Mouse (Mus musculus) heart, embryonic 14.5 days (tissue): ENCODE data around the gene Slc39a3. TPM values are rescaled to one million over a fixed set of nuclear protein-coding genes. Genes with fewer than 3 reads are reported as not detected.

Experiments
- ATAC-seq: fragments of 200-750 bp; cut with Nextera tagmentation; 2 replicates; pipeline ENCODE4 v1.8.0; 2017; ENCODE audit warnings: low read depth, moderate TSS enrichment; ENCODE audit not compliant: insufficient number of reproducible peaks, insufficient read depth, low FRiP score
- H3K27ac ChIP-seq, 2 experiments: fragments of 200-500 bp in 1 of 2; fragments of 300-500 bp in 1 of 2; sonication (generic) in 1 of 2; replicated peaks in 1 of 2; 2 replicates each; pipeline ENCODE4 v1.5.1; 2012 to 2014; ENCODE audit warnings: low read depth in 2 of 2, low read length in 2 of 2, control low read depth in 1 of 2, mild to moderate bottlenecking in 1 of 2, mixed read lengths in 1 of 2; ENCODE audit not compliant: control insufficient read depth in 1 of 2, insufficient read depth in 1 of 2
- H3K27me3 ChIP-seq: fragments of 300-500 bp; sonication (generic); 2 replicates; pipeline ENCODE4 v1.6.1; 2014; ENCODE audit warnings: mild to moderate bottlenecking, low read length, control low read depth; ENCODE audit not compliant: control insufficient read depth, insufficient read depth
- H3K36me3 ChIP-seq: fragments of 300-500 bp; sonication (generic); 2 replicates; pipeline ENCODE4 v1.6.1; 2014; ENCODE audit warnings: mild to moderate bottlenecking, control low read depth, low read length, mixed read lengths; ENCODE audit not compliant: control insufficient read depth, insufficient read depth
- H3K4me1 ChIP-seq, 2 experiments: fragments of 200-500 bp in 1 of 2; fragments of 300-500 bp in 1 of 2; sonication (generic) in 1 of 2; 2 replicates each; pipeline ENCODE4 v1.6.1; 2012 to 2014; ENCODE audit warnings: low read length in 2 of 2, control low read depth in 1 of 2, mixed read lengths in 1 of 2; ENCODE audit not compliant: control insufficient read depth in 2 of 2, insufficient read depth in 2 of 2
- H3K4me2 ChIP-seq: fragments of 300-500 bp; sonication (generic); 2 replicates; pipeline ENCODE4 v1.6.1; 2014; ENCODE audit warnings: mild to moderate bottlenecking, low read length
- H3K4me3 ChIP-seq, 2 experiments: fragments of 200-500 bp in 1 of 2; fragments of 300-500 bp in 1 of 2; sonication (generic) in 1 of 2; 2 replicates each; pipeline ENCODE4 v1.5.1; 2012 to 2014; ENCODE audit warnings: low read length in 2 of 2, mild to moderate bottlenecking in 2 of 2, control low read depth in 1 of 2, low read depth in 1 of 2, moderate library complexity in 1 of 2; ENCODE audit not compliant: control insufficient read depth in 1 of 2, insufficient read depth in 1 of 2
- H3K9ac ChIP-seq: fragments of 300-500 bp; sonication (generic); 2 replicates; pipeline ENCODE4 v1.6.1; 2014; ENCODE audit warnings: mild to moderate bottlenecking, low read length
- H3K9me3 ChIP-seq: fragments of 300-500 bp; sonication (generic); 2 replicates; pipeline ENCODE4 v1.6.1; 2016; ENCODE audit warnings: low read length, control low read depth; ENCODE audit not compliant: control insufficient read depth
- WGBS: fragments of 180-500 bp; shearing (Covaris S2); extraction: QIAGEN DNeasy Blood & Tissue Kit; methylation state at CpG from one replicate; pipeline ENCODE4 v1.1.7; 2014; 5-methylcytosine and 5-hydroxymethylcytosine counted together
- polyA plus RNA-seq: library from polyadenylated mRNA; unstranded; fragments of >200 nt; fragmentation: Nextera tagmentation; extraction: Ambion mirVana; gene quantifications from 2 replicates; pipeline ENCODE4 v1.2.1, GENCODE M21; 2014

Slc39a3 gene
- polyA plus RNA-seq, result 5.0 and 5.2 TPM in 2 replicates

DNA sequence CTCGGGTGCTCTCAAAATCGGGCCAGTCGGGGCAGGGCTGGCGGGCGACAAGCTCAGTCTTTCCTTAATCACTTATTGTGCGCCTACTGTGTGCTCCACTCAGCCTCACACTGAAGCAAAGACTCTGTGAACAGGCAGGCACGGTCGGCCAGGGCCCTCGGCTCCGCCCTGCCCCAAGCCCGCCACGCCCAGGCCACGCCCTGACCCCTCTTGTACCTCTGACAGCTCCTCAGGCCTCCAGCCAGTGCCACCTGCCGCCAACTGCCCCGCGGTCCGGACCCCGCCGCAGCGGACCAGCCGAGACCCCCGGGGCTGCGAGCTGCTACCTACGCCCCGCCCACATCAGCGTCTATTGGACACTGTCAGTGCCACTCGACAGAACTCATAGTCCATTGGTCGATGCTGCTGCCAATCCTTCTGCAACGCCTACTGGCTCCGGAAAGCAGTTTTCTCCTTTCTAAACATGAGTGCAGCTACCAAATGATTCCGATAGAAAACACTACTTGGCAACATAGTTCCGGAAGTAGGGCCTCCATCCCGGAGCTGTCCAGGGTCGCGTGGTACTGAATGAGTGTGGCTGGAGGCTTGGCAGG lies at the start of gene Slc39a3:
Gene Slc39a3 (minus strand): TSS at position 439 of the 593 bp plus-strand sequence.
- Histone ChIP-seq H3K4me1 (no peaks in the 10 kb centered on the region), H3K27ac (0 out of 4 replicates have a peak within 1 kb of the TSS, but pooled peaks of 1 of the 2 experiments have one; percentile 2), H3K4me2 (peak within 1 kb of the TSS; percentile 77), H3K9ac (peak within 1 kb of the TSS; percentile 74), H3K9me3 (no peaks in the 10 kb centered on the region), H3K27me3 (no peaks in the 10 kb centered on the region), H3K36me3 (peaks cover 11% of the 10 kb centered on the region; the same call in 1 of the 2 replicates), H3K4me3 (peak within 1 kb of the TSS; percentile 58 to 83)
- ATAC-seq, result peak; percentile 94
- WGBS, result 1% methylated on average over 35 of the region's 35 CpGs

DNA sequence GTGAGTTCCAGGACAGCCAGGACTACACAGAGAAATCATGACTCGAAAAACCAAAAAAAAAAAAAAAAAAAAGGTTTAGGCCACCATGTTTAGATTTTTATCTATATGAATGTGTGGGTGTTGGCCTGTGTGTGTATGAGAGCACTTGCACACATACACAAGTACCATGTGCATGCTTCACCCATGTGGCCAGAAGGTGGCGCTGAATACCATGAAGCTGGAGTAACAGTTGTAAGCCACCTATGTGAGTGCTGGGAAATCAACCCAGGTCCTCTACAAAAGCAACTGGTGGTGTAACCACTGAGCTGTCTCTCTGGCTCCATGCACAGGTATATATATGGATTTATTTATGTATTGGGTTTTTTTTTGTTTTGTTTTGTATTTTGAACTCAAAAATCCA lies 49.8 kb upstream of the Slc39a3 start:
- 50% methylated on average over 2 of the region's 2 CpGs for WGBS
- Histone ChIP-seq H3K36me3 (peaks cover 8% of the 10 kb centered on the region), H3K4me1 (peaks cover 0 to 7% of the 10 kb centered on the region in 2 experiments; a peak in 2 of 4 replicates), H3K27ac (no peak overlapping the region), H3K9ac (no peak overlapping the region), H3K4me3 (no peak overlapping the region), H3K27me3 (no peaks in the 10 kb centered on the region), H3K9me3 (no peaks in the 10 kb centered on the region), H3K4me2 (no peak overlapping the region)
- no peak for ATAC-seq

DNA sequence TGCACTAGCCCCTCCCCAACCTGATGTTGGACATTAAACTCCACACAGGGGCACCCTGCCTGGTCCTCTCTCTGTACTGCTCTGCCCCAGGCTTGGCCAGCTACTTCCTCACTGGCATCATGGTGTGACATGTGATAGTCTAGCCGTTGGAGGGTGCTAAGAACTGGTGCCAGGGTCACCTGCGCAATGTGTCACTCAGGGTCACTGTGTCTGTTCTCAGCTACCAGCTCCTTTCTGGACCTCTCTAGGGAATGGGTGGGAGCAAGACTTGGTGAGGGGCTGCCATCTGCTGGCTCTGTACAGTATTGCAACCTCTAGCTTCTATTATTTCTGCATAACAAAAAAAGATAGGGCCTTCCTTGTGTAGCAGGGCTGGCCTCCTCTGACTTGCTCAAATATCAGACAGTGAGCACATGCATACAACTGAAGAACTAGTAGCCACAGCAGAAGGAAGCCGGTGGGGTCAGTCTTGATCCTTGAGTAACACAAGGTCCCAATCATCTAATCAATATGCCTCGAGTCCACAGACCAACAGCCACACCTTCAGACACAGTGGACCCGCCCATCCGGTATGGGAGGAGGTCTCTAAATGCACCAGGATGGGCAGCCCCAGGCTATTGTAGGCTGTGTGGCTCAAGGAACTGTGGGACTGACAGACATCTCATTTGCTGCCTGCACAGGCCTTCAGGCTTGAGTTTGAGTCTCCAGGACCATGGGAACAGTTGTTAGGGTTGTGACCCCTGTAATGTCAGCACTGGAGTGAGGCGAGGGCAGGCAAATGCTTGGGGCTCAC lies 45.1 kb upstream of the Slc39a3 start:
- peaks cover 54% of the 10 kb centered on the region for H3K36me3 ChIP-seq
- no peak; the same call in 1 of the 2 replicates for ATAC-seq
- H3K4me3 ChIP-seq, result no peak overlapping the region
- H3K27ac ChIP-seq, result no peak overlapping the region
- H3K27me3 ChIP-seq, result no peaks in the 10 kb centered on the region
- H3K4me1 ChIP-seq, result no peaks in the 10 kb centered on the region
- no peaks in the 10 kb centered on the region for H3K9me3 ChIP-seq
- 74% methylated on average over 7 of the region's 7 CpGs for WGBS
- no peak overlapping the region for H3K9ac ChIP-seq
- H3K4me2 ChIP-seq, result no peak overlapping the region

DNA sequence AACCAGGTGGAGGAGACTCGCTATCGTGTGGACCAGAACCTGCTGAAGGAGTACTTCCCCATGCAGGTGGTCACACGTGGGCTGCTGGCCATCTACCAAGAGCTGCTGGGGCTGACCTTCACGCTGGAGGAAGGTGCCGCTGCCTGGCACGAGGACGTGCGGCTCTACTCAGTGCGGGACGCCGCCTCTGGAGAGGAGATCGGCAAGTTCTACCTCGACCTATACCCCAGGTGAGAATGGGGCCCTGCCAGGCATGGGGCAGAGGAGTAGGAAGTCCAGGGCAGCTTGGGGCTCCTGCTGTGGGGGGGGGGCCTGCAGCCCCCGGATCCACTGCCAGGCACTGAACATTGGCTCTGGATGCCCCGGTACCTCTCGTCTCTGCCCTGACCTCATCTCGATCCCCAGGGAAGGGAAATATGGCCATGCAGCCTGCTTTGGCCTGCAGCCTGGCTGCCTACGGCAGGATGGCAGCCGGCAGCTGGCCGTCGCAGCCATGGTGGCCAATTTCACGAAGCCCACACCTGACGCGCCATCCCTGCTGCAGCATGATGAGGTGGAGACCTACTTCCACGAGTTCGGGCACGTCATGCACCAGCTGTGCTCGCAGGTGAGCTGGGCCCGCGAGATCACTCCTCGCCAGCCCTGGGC lies 42.9 kb upstream of the Slc39a3 start:
- H3K36me3 ChIP-seq, result peaks cover 64% of the 10 kb centered on the region
- H3K4me1 ChIP-seq, result no peaks in the 10 kb centered on the region
- no peaks in the 10 kb centered on the region for H3K27me3 ChIP-seq
- no peak overlapping the region for H3K4me3 ChIP-seq
- H3K9me3 ChIP-seq, result no peaks in the 10 kb centered on the region
- H3K4me2 ChIP-seq, result no peak overlapping the region
- no peak for ATAC-seq
- WGBS, result 90% methylated on average over 31 of the region's 31 CpGs
- no peak overlapping the region for H3K9ac ChIP-seq
- no peak overlapping the region for H3K27ac ChIP-seq

GRCm38 (mm10) chr10:81077916-81078315 lies 40.7 kb upstream of the Slc39a3 start:
- 85% methylated on average over 11 of the region's 11 CpGs for WGBS
- ATAC-seq, result no peak
- Histone ChIP-seq H3K27me3 (no peaks in the 10 kb centered on the region), H3K4me2 (no peak overlapping the region), H3K9ac (no peak overlapping the region), H3K9me3 (no peaks in the 10 kb centered on the region), H3K36me3 (peaks cover 75% of the 10 kb centered on the region), H3K4me1 (no peaks in the 10 kb centered on the region), H3K4me3 (no peak overlapping the region), H3K27ac (no peak overlapping the region)

- Histone ChIP-seq H3K4me2 (no peak overlapping the region), H3K27ac (no peak overlapping the region), H3K9ac (no peak overlapping the region), H3K4me3 (no peak overlapping the region), H3K4me1 (no peaks in the 10 kb centered on the region), H3K27me3 (no peaks in the 10 kb centered on the region), H3K36me3 (peaks cover 60% of the 10 kb centered on the region), H3K9me3 (no peaks in the 10 kb centered on the region)
- WGBS, result 89% methylated on average over 1 of the region's 1 CpGs
- no peak for ATAC-seq
Observed at GRCm38 (mm10) chr10:81076356-81076755, 39.1 kb upstream of the Slc39a3 start.

DNA sequence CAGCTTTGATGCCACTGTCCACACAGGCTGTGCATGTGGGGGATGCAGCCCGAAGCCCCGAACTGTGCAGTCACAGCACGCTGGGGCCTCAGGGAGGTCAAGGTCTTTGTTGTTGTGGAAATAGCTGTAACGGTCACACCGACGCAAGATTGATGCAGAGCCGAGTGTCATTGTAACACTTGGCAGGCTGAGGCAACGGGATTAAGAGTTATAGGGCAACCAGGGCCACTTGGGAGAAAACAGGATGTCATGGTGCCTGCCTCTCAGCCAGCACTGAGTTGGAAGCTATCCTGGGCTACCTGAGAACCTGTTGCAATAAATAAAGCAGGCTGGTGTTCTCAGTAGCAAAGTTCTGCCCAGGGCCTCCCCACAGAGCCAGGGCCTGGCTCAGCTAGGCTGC lies 38.5 kb upstream of the Slc39a3 start:
- Histone ChIP-seq H3K36me3 (peaks cover 54% of the 10 kb centered on the region), H3K27ac (no peak overlapping the region), H3K4me1 (peaks cover under 1 to 1% of the 10 kb centered on the region in 2 experiments; a peak in 3 of 4 replicates), H3K4me3 (no peak overlapping the region), H3K27me3 (no peaks in the 10 kb centered on the region), H3K4me2 (no peak overlapping the region), H3K9me3 (no peaks in the 10 kb centered on the region), H3K9ac (no peak overlapping the region)
- ATAC-seq, result no peak
- 83% methylated on average over 8 of the region's 8 CpGs for WGBS
